Mouse (Mus musculus) right cerebral cortex, adult 2 months (tissue): ENCODE measurements around the gene Rxfp2.

Experiments
- DNase-seq, 2 experiments: peaks; one replicate each; pipeline ENCODE4 v3.0.0; 2021 to 2022; ENCODE audit warnings: low spot score in 2 of 2

Rxfp2 gene

DNA sequence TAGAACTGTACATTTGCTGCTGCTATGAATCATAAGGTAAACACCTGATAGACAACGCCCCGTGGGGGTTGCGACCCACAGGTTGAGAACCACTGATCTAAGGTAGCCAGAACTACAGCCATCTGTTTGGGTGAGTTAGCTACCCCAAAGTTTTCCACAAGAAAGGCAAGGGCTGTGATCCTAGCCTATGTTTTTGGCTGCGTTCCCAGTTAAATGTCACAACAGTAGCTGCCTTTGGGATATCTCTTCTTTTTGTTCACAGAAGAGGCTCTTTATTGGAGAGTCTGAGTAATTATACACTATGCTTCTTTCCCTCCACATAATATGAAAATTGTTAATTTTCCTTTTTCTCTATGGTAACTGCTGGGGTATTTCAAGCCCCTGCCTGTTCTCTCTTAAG lies 96.3 kb downstream of the Rxfp2 start:
- no peak for DNase-seq

DNA sequence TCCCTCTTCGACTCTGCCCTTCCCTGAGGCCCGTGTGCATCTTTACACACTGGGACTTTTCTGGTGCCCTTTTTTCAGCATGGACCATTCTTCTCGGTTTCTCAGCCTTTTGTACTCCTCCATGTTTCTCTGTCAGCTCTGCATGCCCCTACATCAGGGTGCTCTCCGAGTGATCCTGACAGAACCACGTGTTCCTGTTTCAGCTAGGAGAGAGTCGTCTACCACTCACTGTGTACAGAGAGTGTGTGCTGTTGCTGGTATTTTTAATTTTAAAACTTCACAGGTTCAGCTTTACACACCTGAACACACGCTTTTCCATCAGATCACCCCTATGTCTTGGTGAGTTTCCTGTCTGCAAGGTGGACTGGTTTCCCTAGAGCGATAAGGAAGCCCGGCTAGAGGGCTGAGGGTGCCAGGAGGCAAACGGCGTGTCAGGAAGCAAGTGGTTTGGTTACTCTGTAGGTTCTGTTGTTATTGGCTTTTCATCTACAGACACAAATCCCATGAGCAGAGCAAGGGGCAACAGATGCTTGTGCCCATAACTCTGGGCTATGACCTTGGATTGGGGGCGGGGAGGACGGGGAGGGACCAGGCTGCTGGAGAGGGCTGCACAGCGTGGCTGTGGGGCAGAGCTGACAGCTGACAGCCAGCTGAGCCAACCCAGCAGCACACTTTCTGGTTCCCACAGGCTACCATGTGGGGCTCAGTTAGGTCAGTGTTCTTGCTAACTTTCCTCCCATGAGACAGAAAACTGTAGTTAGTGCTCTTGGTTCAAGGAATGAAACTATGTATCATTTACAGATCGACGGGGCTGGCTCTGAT lies 97.0 kb downstream of the Rxfp2 start:
- DNase-seq = no peak

DNA sequence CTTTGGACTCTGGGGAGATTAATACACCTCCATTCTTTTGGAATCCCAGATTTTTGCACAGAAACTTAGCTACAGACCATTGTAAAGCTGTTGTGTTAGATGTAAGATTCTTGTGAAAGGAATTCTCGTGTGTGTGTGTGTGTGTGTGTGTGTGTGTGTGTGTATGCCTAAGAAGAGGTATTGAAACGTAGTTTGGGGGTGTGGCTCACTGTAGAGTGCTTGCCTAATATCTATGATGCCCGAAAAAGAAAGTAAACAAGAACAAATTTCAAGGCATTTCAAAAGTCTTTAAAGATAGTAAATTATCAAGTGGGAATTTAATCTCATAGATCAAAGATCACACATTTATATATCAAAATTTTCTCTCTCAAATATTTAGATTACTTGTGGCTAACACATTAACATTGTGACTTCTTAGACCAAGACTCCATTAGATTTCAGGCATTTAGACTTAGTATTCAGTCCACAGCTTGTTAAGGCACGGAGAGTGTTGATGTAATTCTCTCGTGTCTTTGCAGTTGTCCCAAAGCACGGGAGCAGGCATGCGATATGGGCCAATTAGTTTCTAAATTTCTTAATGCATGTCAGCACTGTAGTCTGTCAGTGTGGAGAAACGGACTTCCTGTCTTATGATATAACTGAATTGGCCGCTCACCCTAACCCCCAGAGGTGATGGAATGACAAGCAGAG lies 97.9 kb downstream of the Rxfp2 start:
- DNase-seq = no peak

DNA sequence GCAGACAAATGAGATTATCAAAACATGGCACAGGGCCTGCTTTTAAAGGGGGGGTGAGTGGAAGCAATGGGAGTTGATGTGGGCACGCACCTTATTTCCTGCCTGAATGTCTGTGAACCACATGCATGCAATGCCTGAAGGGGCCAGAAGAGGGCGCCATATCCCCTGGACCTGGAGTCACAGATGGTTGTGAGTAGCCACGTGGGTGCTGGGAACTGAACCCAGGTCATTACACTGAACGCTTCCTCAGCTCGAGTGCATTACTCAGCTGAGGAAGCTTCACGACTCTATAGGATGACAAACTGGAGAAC lies 98.4 kb downstream of the Rxfp2 start:
- DNase-seq = no peak

DNA sequence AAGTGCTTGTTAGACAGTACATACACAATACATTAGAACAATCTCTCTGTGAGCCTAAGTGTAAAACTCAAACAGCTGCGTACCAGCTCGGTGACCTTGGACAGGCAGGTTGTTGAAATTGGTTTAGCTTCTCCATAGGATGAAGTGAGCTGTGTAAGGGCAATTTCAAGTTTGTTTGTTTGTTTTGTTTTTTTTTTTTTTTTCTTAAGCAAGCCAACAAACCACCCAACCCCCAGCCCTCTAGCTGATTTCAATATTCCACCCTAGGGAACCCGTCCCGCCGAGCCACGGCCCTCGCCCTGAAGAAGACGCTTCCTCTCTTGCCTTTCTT lies 99.6 kb downstream of the Rxfp2 start:
- no peak for DNase-seq

DNA sequence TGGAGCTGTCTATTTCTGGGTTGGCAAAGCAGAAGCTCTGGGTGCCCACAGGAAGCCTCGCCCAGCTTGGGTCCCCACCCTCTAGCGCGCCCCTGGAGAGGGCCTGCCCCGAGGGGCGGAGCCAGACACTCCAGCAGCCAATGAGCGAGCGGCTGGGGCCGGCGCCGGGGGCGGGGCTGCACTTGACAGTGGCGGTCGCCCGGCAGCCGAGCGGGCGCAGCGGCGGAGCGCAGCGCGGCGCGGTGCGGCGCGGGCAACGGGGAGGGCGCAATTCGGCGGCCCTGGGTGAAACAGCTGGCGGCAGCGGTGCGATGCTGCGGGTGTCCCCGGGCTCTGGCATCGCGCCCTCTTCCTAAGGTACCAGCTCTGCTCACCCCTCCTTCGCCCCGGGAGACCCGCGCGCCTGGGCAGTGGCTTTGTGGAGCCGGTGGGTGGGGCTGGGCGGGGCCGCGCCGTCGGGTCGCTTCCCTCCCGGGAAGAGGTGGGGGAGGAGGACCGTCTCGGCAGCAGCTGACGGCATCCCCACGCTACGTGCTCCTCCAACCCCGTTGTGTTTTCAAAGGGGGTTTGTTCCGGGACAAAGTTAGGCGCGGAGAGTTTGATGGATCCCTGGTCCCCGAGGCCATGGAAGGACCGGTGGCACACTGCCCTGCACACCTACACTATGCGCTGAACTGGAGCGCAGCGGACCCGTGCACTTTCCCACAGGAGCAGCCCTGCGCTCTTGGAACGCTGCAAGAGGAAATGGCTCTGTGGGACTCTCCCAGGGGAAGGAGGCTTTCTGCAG lies 100.2 kb downstream of the Rxfp2 start, which contains the start of gene Fry:
TSS of gene Fry (plus strand) at position 191 of the 787 bp plus-strand sequence.
- peak; percentile 95 for DNase-seq

DNA sequence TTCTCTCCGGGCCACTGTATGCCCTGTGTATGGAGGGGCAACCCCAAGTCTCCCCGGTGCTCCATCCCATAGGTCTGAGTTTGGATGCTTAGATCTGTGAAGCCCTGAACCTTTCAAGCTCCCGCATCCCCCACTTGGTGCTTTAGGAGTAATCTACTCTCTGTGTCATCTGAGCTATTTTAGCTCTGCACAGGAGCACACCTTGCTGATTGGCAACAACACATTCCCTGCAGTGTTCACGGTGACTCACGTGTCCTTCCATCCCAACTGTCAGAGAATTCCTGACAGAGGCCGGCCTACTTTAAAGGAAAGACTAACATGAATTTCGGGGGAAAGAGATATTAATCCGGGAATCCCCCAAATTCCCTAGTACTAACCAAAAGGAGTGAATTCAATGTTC lies 102.2 kb downstream of the Rxfp2 start:
- DNase-seq = no peak

DNA sequence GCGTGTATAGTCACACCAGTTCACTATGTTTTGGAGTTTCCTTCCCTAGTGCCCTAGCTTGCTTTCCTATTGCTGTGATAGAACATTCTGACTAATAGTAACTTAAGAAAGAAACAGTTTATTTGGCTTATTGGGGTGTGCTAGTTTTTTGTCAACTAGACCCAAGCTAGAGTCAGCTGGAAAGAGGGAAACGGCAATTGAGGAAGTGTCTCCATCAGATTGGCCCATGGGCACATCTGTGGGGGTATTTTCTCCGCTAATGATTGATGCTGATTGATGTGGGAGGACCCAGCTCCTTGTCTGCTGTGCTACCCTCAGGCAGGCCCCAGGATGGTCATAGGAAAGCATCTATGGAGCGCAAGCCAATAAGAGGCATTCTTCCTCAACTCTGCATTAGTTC lies 103.6 kb downstream of the Rxfp2 start:
- DNase-seq = no peak

DNA sequence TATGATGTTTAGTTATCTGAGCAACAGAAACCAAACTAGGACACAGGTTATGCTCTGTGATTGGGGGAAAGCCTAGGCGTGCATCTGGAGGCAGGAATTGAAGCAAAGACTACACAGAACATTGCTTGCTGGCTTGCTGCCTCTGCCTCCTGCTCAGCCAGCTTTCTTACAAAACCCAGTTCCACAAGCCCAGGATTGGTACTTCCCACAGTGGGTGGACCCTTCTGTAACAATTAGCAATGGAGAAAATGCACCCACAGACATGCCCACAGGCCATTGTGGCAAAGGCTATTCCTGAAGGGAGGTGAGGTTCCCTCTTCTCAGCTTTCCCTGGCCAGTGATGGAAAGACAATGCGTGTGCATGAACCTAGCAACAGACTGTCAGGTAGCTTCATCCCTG lies 104.1 kb downstream of the Rxfp2 start:
- DNase-seq = peak; percentile 45 to 67

DNA sequence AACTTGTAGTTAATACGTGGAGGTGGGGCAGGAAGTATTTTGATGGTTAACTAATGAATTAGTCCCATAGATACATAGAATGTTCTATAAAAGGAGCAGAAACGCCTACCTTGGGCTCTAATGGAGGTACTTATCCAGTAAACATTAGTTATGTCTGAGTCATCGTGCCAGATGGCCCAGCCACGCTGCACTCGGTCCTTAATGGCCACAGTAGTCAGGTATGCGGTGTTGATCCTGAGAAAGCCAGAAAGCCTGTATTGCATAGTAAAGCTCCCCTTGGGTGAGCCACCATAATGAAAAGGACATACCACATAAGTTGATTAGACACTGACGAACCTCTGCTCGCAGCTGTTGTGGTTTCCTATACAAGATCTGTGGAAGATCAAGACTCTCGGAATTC lies 107.4 kb downstream of the Rxfp2 start:
- no peak for DNase-seq

DNA sequence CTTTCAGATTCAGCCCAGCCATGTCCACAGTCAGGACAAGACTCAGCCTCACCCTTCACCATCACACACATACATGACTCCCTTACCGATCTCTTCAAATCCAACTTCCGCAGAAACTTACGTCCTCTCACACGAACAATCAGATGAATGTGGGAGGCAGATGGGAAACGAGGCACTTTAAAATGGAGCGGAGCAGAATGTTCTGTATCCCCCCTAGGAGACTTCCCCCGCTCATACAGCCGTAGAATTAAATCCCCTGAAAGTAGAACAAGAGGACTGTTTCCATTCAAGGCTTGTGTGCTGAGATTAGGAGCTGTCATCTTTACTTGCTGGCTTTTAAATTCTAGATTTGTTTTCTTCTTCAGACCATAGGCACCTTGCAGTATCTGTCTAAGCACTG lies 110.0 kb downstream of the Rxfp2 start:
- DNase-seq = no peak

DNA sequence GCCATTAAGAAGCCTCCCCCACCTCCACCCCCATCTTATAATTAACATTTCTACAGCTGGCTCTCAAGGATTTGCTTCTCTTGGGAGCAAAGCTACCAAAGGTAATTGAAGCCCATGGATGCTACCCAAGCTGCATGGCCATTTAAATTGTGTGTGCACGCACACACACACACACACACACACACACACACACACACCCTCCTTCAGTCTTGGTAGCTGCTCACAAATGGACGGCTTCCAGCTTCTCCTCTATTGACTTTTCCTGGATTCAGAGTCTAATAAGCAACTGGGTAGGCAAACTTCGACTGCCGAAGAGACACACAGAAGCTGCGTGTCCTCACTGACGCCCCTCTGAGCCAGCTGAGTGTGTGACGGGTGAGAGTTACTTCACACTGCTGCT lies 111.7 kb downstream of the Rxfp2 start:
- DNase-seq = no peak

DNA sequence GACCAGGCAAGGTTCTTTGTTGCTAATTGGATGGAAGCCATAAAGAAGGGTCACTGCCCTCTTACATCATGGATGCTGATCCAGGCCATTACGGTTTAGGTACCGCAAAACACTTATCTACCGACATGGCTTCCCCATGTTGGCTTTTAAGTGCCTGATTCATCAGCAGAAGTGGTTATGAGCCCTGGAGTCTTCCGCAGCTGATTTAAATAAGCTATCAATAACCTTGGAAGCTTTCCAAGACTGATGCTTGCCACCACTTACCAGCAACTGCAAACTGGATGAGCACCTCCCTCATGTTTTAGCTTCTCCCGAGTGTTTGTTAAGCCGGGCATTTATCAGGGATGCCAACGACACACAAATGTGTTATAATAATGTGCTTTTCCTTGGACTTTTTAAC lies 112.7 kb downstream of the Rxfp2 start:
- no peak for DNase-seq
